Mouse (Mus musculus) liver, embryonic 14.5 days (tissue): ENCODE measurements at regions not wholly inside any gene's neighbourhood (a gene's known extent, or its start where the extent isn't known, plus 50 kb on each side); places are given as distances from the start of the nearest gene placed in this dataset.

Source experiments
- ATAC-seq: fragments of 200-750 bp; cut with Nextera tagmentation; 2 replicates; pipeline ENCODE4 v1.8.0; 2017; ENCODE audit warnings: moderate number of reproducible peaks, mild to moderate bottlenecking, moderate library complexity; ENCODE audit not compliant: insufficient read depth
- DNase-seq, 3 experiments: peaks; one replicate each; pipeline ENCODE4 v3.0.0-alpha.2; 2012 to 2013; ENCODE audit warnings: low read depth in 3 of 3, low spot score in 3 of 3
- H3K27ac ChIP-seq: fragments of 300-500 bp; sonication (generic); 2 replicates; pipeline ENCODE4 v1.5.1; 2014; ENCODE audit warnings: moderate library complexity, mild to moderate bottlenecking, control low read depth, inconsistent platforms
- H3K27me3 ChIP-seq: fragments of 300-500 bp; sonication (generic); 2 replicates; pipeline ENCODE4 v1.6.1; 2014; ENCODE audit warnings: mild to moderate bottlenecking, low read length, moderate library complexity; ENCODE audit not compliant: control insufficient read depth, insufficient read depth
- H3K36me3 ChIP-seq: fragments of 300-500 bp; sonication (generic); replicated peaks from 2 replicates; pipeline ENCODE4 v1.6.1; 2014; ENCODE audit warnings: low read depth; ENCODE audit not compliant: control insufficient read depth, insufficient read depth
- H3K4me1 ChIP-seq, 2 experiments: fragments of 200-500 bp in 1 of 2; fragments of 300-500 bp in 1 of 2; sonication (generic) in 1 of 2; replicated peaks; 2 replicates each; pipeline ENCODE4 v1.6.1; 2012 to 2014; ENCODE audit warnings: antibody characterized with exemption in 1 of 2, inconsistent platforms in 1 of 2, low read length in 1 of 2; ENCODE audit not compliant: control insufficient read depth in 2 of 2, insufficient read depth in 2 of 2
- H3K4me2 ChIP-seq: fragments of 300-500 bp; sonication (generic); 2 replicates; pipeline ENCODE4 v1.6.1; 2014; ENCODE audit warnings: low read depth, mild to moderate bottlenecking, control low read depth, moderate library complexity
- H3K4me3 ChIP-seq, 2 experiments: fragments of 200-500 bp in 1 of 2; fragments of 300-500 bp in 1 of 2; sonication (generic) in 1 of 2; 2 replicates each; pipeline ENCODE4 v1.5.1; 2012 to 2014; ENCODE audit warnings: low read depth in 2 of 2, low read length in 2 of 2, mild to moderate bottlenecking in 2 of 2, control low read depth in 1 of 2, inconsistent platforms in 1 of 2, moderate library complexity in 1 of 2; ENCODE audit not compliant: insufficient read depth in 1 of 2
- H3K9ac ChIP-seq: fragments of 300-500 bp; sonication (generic); replicated peaks from 2 replicates; pipeline ENCODE4 v1.6.1; 2014; ENCODE audit warnings: mild to moderate bottlenecking, control low read depth, moderate library complexity
- H3K9me3 ChIP-seq: fragments of 300-500 bp; sonication (generic); 2 replicates; pipeline ENCODE4 v1.6.1; 2016; ENCODE audit warnings: low read length, mixed read lengths; ENCODE audit not compliant: control insufficient read depth
- CTCF ChIP-seq: IDR thresholded peaks from 2 replicates; pipeline ENCODE4 v1.5.1; 2016; ENCODE audit warnings: antibody characterized with exemption, low read depth, control low read depth
- EP300 ChIP-seq: IDR thresholded peaks from 2 replicates; pipeline ENCODE4 v1.6.1; 2016; ENCODE audit warnings: antibody characterized with exemption, low read depth
- WGBS: fragments of 180-500 bp; shearing (Covaris S2); extraction: QIAGEN DNeasy Blood & Tissue Kit; methylation state at CpG from one replicate; pipeline ENCODE4 v1.1.7; 2014; ENCODE audit not compliant: insufficient replicate concordance; 5-methylcytosine and 5-hydroxymethylcytosine counted together

GRCm38 (mm10) chr2:115057200-115057599 lies 402.4 kb upstream of the Dph6 start:
- no peaks in the 10 kb centered on the region for H3K27me3 ChIP-seq
- no peak overlapping the region for H3K27ac ChIP-seq
- no peaks in the 10 kb centered on the region for H3K4me1 ChIP-seq
- H3K4me3 ChIP-seq: no peak overlapping the region
- H3K9ac ChIP-seq: no peak overlapping the region
- DNase-seq (no peak), ATAC-seq (no peak)
- H3K36me3 ChIP-seq: no peaks in the 10 kb centered on the region
- 35% methylated on average over 2 of the region's 2 CpGs for WGBS
- no peak overlapping the region for H3K4me2 ChIP-seq
- no peaks in the 10 kb centered on the region for H3K9me3 ChIP-seq
- no peak for TF ChIP-seq CTCF

- Histone ChIP-seq H3K27ac (no peak overlapping the region), H3K4me1 (no peaks in the 10 kb centered on the region), H3K27me3 (no peaks in the 10 kb centered on the region), H3K4me3 (no peak overlapping the region), H3K9ac (no peak overlapping the region), H3K36me3 (no peaks in the 10 kb centered on the region), H3K4me2 (no peak overlapping the region), H3K9me3 (no peaks in the 10 kb centered on the region)
- TF ChIP-seq CTCF: no peak
- no peak for TF ChIP-seq EP300
- DNase-seq: no peak
- 62% methylated on average over 8 of the region's 8 CpGs for WGBS
- no peak for ATAC-seq
These were observed 412.9 kb upstream of the Dph6 start for GRCm38 (mm10) chr2:115067489-115068163.

GRCm38 (mm10) chr2:115069704-115070103 lies 414.9 kb upstream of the Dph6 start:
- H3K4me3 ChIP-seq: no peak overlapping the region
- 41% methylated on average over 4 of the region's 4 CpGs for WGBS
- no peaks in the 10 kb centered on the region for H3K27me3 ChIP-seq
- no peaks in the 10 kb centered on the region for H3K4me1 ChIP-seq
- DNase-seq (no peak), ATAC-seq (no peak)
- H3K9me3 ChIP-seq: no peaks in the 10 kb centered on the region
- no peak overlapping the region for H3K4me2 ChIP-seq
- no peak overlapping the region for H3K27ac ChIP-seq
- TF ChIP-seq CTCF: no peak
- no peak for TF ChIP-seq EP300
- H3K36me3 ChIP-seq: no peaks in the 10 kb centered on the region
- no peak overlapping the region for H3K9ac ChIP-seq

GRCm38 (mm10) chr2:115070123-115070522 lies 415.4 kb upstream of the Dph6 start:
- no peaks in the 10 kb centered on the region for H3K9me3 ChIP-seq
- no peak overlapping the region for H3K27ac ChIP-seq
- 56% methylated on average over 6 of the region's 6 CpGs for WGBS
- no peak overlapping the region for H3K4me3 ChIP-seq
- H3K36me3 ChIP-seq: no peaks in the 10 kb centered on the region
- TF ChIP-seq EP300 (no peak), CTCF (no peak)
- H3K9ac ChIP-seq: no peak overlapping the region
- ATAC-seq: no peak
- DNase-seq: no peak
- no peaks in the 10 kb centered on the region for H3K27me3 ChIP-seq
- no peak overlapping the region for H3K4me2 ChIP-seq
- H3K4me1 ChIP-seq: no peaks in the 10 kb centered on the region

GRCm38 (mm10) chr2:115070666-115071065 lies 415.9 kb upstream of the Dph6 start:
- no peak for ATAC-seq
- Histone ChIP-seq H3K4me3 (no peak overlapping the region), H3K27me3 (no peaks in the 10 kb centered on the region), H3K9ac (no peak overlapping the region), H3K36me3 (no peaks in the 10 kb centered on the region), H3K4me2 (no peak overlapping the region), H3K27ac (no peak overlapping the region), H3K4me1 (no peaks in the 10 kb centered on the region), H3K9me3 (no peaks in the 10 kb centered on the region)
- TF ChIP-seq CTCF (no peak), EP300 (no peak)
- 41% methylated on average over 3 of the region's 3 CpGs for WGBS
- DNase-seq: no peak
